Mouse (Mus musculus) small intestine, adult 2 months (tissue): ENCODE results near the gene Aph1b.

ENCODE experiments used
- CTCF ChIP-seq: fragments of 200-500 bp; IDR thresholded peaks from 2 replicates; pipeline ENCODE4 v1.5.1; 2012; ENCODE audit warnings: low read depth, mild to moderate bottlenecking, control low read depth, inconsistent platforms, low read length, moderate library complexity, mixed read lengths; ENCODE audit not compliant: insufficient replicate concordance, insufficient read length; ENCODE audit errors: extremely low read depth
- POLR2A ChIP-seq: fragments of 200-500 bp; IDR thresholded peaks from 2 replicates; pipeline ENCODE4 v1.6.1; 2012; ENCODE audit warnings: low read depth, mild to moderate bottlenecking, control low read depth, inconsistent platforms, low read length, moderate library complexity

GRCm38 (mm10) chr9:66801947-66802346 is 6.7 kb upstream of the Aph1b start:
- no peak for TF ChIP-seq CTCF
- no peak for TF ChIP-seq POLR2A
